Mouse (Mus musculus) kidney, embryonic 15.5 days (tissue): Measurements from ENCODE around the gene Filip1. TPM values are rescaled to one million over a fixed set of nuclear protein-coding genes. Genes with fewer than 3 reads are reported as not detected.

Experiments used
- ATAC-seq: fragments of 200-750 bp; cut with Nextera tagmentation; replicated peaks from 2 replicates; pipeline ENCODE4 v1.8.0; 2017; ENCODE audit warnings: moderate TSS enrichment; ENCODE audit not compliant: low FRiP score
- H3K27ac ChIP-seq: fragments of 300-500 bp; sonication (generic); 2 replicates; pipeline ENCODE4 v1.5.1; 2015; ENCODE audit warnings: mild to moderate bottlenecking, inconsistent platforms
- H3K27me3 ChIP-seq: fragments of 300-500 bp; sonication (generic); 2 replicates; pipeline ENCODE4 v1.6.1; 2015; ENCODE audit warnings: inconsistent platforms
- H3K36me3 ChIP-seq: fragments of 300-500 bp; sonication (generic); 2 replicates; pipeline ENCODE4 v1.6.1; 2015; ENCODE audit warnings: inconsistent platforms
- H3K4me1 ChIP-seq: fragments of 300-500 bp; sonication (generic); 2 replicates; pipeline ENCODE4 v1.6.1; 2015; ENCODE audit warnings: inconsistent platforms
- H3K4me2 ChIP-seq: fragments of 300-500 bp; sonication (generic); 2 replicates; pipeline ENCODE4 v1.6.1; 2015; ENCODE audit warnings: moderate library complexity, mild to moderate bottlenecking, inconsistent platforms
- H3K4me3 ChIP-seq: fragments of 300-500 bp; sonication (generic); replicated peaks from 2 replicates; pipeline ENCODE4 v1.5.1; 2015; ENCODE audit warnings: mild to moderate bottlenecking, inconsistent platforms
- H3K9ac ChIP-seq: fragments of 300-500 bp; sonication (generic); 2 replicates; pipeline ENCODE4 v1.6.1; 2015; ENCODE audit warnings: mild to moderate bottlenecking, inconsistent platforms
- H3K9me3 ChIP-seq: fragments of 300-500 bp; sonication (generic); replicated peaks from 2 replicates; pipeline ENCODE4 v1.6.1; 2016; ENCODE audit warnings: inconsistent platforms
- WGBS: fragments of 180-500 bp; shearing (Covaris S2); methylation state at CpG from one replicate; pipeline ENCODE4 v1.1.7; 2015; ENCODE audit warnings: mixed read lengths; 5-methylcytosine and 5-hydroxymethylcytosine counted together
- polyA plus RNA-seq: library from polyadenylated mRNA; unstranded; fragments of >200 nt; fragmentation: Nextera tagmentation; extraction: Ambion mirVana; gene quantifications from 2 replicates; pipeline ENCODE4 v1.2.1, GENCODE M21; 2015

Filip1 gene
- polyA plus RNA-seq, 1 experiment from 2014 or later, result 6.5 TPM

DNA sequence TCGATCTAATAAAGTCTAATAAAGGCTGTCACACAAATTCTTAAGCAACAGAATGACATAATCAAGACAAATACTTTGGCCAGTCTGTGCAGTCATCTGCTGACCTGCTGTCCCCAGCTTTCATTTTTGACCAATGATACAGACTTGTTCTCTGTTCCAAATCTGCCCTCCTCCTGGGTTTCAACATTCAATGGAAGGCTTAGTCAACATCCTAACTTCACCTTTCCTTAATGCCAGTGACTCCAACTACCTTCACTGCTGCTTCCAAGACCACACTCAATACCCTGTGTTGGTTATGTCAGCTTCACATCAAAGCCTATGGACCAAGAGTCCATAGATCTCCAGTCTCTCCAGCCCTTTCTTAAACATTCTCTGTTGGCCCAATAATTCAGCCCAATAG lies 120.5 kb downstream of the Filip1 start:
- no peak overlapping the region for H3K27ac ChIP-seq
- no peak overlapping the region for H3K9ac ChIP-seq
- no peak for ATAC-seq
- H3K9me3 ChIP-seq, result no peaks in the 10 kb centered on the region
- 95% methylated on average over 1 of the region's 1 CpGs for WGBS
- H3K36me3 ChIP-seq, result no peaks in the 10 kb centered on the region
- H3K27me3 ChIP-seq, result no peaks in the 10 kb centered on the region
- no peak overlapping the region for H3K4me3 ChIP-seq
- H3K4me1 ChIP-seq, result no peaks in the 10 kb centered on the region
- no peak overlapping the region for H3K4me2 ChIP-seq

DNA sequence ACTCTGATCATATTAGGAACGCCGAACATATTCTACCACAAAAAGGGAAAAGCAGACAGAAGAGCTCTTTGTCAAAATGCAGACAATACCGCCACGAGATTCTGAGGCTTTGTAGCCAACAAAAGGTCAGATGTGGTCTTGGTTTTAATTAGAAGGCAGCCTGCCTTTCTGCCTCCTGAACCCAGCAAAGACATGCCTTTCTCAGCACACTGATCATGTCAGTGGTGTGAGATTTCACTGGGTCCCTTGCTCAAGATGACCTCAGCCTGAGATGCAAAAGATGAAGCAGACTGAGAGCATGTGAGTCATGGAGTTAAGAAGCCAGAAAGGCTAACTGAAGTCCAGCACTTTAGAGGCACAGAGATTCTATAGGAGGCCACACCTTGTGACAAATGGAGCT lies 122.2 kb downstream of the Filip1 start:
- WGBS, result 52% methylated on average over 4 of the region's 4 CpGs
- no peaks in the 10 kb centered on the region for H3K36me3 ChIP-seq
- ATAC-seq, result no peak
- no peaks in the 10 kb centered on the region for H3K27me3 ChIP-seq
- H3K4me3 ChIP-seq, result no peak overlapping the region
- no peak overlapping the region for H3K4me2 ChIP-seq
- H3K9ac ChIP-seq, result no peak overlapping the region
- no peak overlapping the region for H3K27ac ChIP-seq
- H3K4me1 ChIP-seq, result no peaks in the 10 kb centered on the region
- H3K9me3 ChIP-seq, result no peaks in the 10 kb centered on the region

DNA sequence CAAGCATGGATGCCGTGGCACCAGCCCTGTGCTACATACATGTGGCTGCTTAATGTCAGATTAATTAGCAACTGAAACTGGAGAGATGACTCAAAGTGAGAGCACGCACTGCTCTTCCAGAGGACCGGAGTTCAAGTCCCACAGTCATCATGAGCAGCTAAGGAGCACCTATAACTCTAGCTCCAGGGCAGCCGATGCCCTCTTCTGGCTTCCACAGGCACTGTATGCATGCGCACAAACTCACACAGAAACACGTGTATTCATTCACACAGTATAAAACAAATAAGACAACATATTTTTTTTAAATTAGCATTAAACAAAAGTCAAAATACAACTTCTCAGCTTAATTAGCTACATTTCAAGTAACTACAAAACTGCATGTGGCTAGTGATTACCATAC lies 123.5 kb downstream of the Filip1 start:
- WGBS, result 91% methylated on average over 6 of the region's 6 CpGs
- no peaks in the 10 kb centered on the region for H3K9me3 ChIP-seq
- H3K27ac ChIP-seq, result no peak overlapping the region
- no peaks in the 10 kb centered on the region for H3K27me3 ChIP-seq
- H3K4me1 ChIP-seq, result no peaks in the 10 kb centered on the region
- no peaks in the 10 kb centered on the region for H3K36me3 ChIP-seq
- ATAC-seq, result no peak
- no peak overlapping the region for H3K4me2 ChIP-seq
- H3K4me3 ChIP-seq, result no peak overlapping the region
- no peak overlapping the region for H3K9ac ChIP-seq

- 67% methylated on average over 11 of the region's 11 CpGs for WGBS
- Histone ChIP-seq H3K4me2 (no peak overlapping the region), H3K36me3 (no peaks in the 10 kb centered on the region), H3K9ac (no peak overlapping the region), H3K4me3 (no peak overlapping the region), H3K27ac (peak overlapping the region; percentile 64), H3K4me1 (no peaks in the 10 kb centered on the region), H3K9me3 (no peaks in the 10 kb centered on the region), H3K27me3 (no peaks in the 10 kb centered on the region)
- ATAC-seq, result no peak; the same call in 1 of the 2 replicates
Observed at GRCm38 (mm10) chr9:79885244-79886210, 127.1 kb downstream of the Filip1 start.

- no peak overlapping the region for H3K9ac ChIP-seq
- no peaks in the 10 kb centered on the region for H3K4me1 ChIP-seq
- H3K4me2 ChIP-seq, result no peak overlapping the region
- no peaks in the 10 kb centered on the region for H3K27me3 ChIP-seq
- H3K36me3 ChIP-seq, result no peaks in the 10 kb centered on the region
- H3K4me3 ChIP-seq, result no peak overlapping the region
- no peak overlapping the region for H3K27ac ChIP-seq
- 88% methylated on average over 2 of the region's 2 CpGs for WGBS
- no peak for ATAC-seq
- no peaks in the 10 kb centered on the region for H3K9me3 ChIP-seq
Observed at GRCm38 (mm10) chr9:79883139-79883538, 129.5 kb downstream of the Filip1 start.

DNA sequence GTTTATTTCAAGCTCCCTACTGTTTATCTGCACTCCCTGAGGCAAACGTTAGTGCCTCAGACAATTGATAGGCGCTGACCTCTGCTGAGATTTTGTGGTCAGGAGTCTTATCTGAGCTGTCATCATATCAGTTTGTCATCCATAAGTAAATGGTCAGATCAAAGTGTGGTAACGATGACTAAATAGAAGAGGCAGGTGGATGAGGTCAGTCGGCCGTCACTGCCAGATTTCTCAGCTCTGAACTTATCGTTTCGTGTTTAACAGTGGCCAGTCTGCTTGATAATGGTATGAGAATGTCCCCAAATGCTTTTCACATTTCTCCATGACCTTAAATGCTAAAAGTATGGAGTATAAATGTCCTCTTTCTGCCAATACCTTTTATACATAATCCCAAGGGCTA lies 132.6 kb downstream of the Filip1 start:
- H3K4me1 ChIP-seq, result peaks cover 12% of the 10 kb centered on the region
- H3K4me3 ChIP-seq, result no peak overlapping the region
- no peaks in the 10 kb centered on the region for H3K9me3 ChIP-seq
- no peak overlapping the region for H3K9ac ChIP-seq
- no peak overlapping the region for H3K4me2 ChIP-seq
- no peaks in the 10 kb centered on the region for H3K36me3 ChIP-seq
- ATAC-seq, result no peak
- 65% methylated on average over 7 of the region's 7 CpGs for WGBS
- no peaks in the 10 kb centered on the region for H3K27me3 ChIP-seq
- H3K27ac ChIP-seq, result no peak overlapping the region

DNA sequence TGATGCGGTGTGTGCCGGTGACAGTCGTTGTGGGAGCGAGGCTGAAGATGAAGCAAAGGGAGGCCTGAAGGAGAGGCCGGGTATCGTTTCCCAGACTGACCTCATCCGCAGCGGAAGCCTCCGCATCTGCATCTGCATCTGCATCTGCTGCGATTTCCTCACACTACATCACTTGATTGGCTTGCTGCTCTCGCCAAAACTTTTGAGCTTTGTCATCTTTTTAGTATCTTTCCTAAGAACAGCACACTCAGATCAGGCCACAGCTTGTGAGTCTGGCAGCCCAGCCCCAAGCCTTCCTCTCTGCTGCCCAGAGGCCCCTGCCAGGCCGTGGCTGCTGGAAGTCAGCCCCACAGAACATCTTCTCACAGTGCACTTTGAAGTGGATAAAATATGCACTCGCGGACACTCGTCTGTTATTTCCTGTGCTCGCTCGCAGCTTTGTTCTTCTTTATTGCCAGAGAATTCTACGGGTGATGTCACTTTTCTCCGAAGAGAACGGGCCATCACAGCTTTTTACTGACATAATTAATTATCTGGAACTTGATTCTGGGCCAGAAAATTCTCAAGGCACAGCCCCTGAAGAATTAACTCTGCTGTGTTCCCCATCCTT lies 137.0 kb downstream of the Filip1 start:
- H3K9ac ChIP-seq, result 0 out of 2 replicates have a peak overlapping the region, but pooled peaks have one; percentile 1
- peak overlapping the region; percentile 19; the same call in 1 of the 2 replicates for H3K4me3 ChIP-seq
- H3K4me1 ChIP-seq, result peaks cover 12% of the 10 kb centered on the region
- H3K4me2 ChIP-seq, result peak overlapping the region; percentile 49
- peak; percentile 84; the same call in 1 of the 2 replicates for ATAC-seq
- H3K9me3 ChIP-seq, result no peaks in the 10 kb centered on the region
- H3K27ac ChIP-seq, result peak overlapping the region; percentile 84
- H3K27me3 ChIP-seq, result no peaks in the 10 kb centered on the region
- WGBS, result 30% methylated on average over 20 of the region's 20 CpGs
- no peaks in the 10 kb centered on the region for H3K36me3 ChIP-seq

GRCm38 (mm10) chr9:79872598-79872997 lies 140.1 kb downstream of the Filip1 start:
- no peak for ATAC-seq
- H3K4me1 ChIP-seq, result peaks cover 25% of the 10 kb centered on the region
- no peak overlapping the region for H3K4me3 ChIP-seq
- H3K4me2 ChIP-seq, result no peak overlapping the region
- 33% methylated on average over 2 of the region's 2 CpGs for WGBS
- H3K9ac ChIP-seq, result no peak overlapping the region
- H3K27me3 ChIP-seq, result no peaks in the 10 kb centered on the region
- no peaks in the 10 kb centered on the region for H3K36me3 ChIP-seq
- H3K27ac ChIP-seq, result peak overlapping the region; percentile 2; the same call in 1 of the 2 replicates
- no peaks in the 10 kb centered on the region for H3K9me3 ChIP-seq

- no peak overlapping the region for H3K4me2 ChIP-seq
- ATAC-seq, result no peak
- no peaks in the 10 kb centered on the region for H3K36me3 ChIP-seq
- no peaks in the 10 kb centered on the region for H3K9me3 ChIP-seq
- no peaks in the 10 kb centered on the region for H3K27me3 ChIP-seq
- 23% methylated on average over 5 of the region's 5 CpGs for WGBS
- peaks cover 12% of the 10 kb centered on the region for H3K4me1 ChIP-seq
- H3K27ac ChIP-seq, result no peak overlapping the region
- no peak overlapping the region for H3K9ac ChIP-seq
- H3K4me3 ChIP-seq, result no peak overlapping the region
Observed at GRCm38 (mm10) chr9:79869512-79869911, 143.1 kb downstream of the Filip1 start.

- Histone ChIP-seq H3K4me1 (peaks cover 12% of the 10 kb centered on the region), H3K27ac (no peak overlapping the region), H3K9ac (no peak overlapping the region), H3K9me3 (no peaks in the 10 kb centered on the region), H3K27me3 (no peaks in the 10 kb centered on the region), H3K36me3 (no peaks in the 10 kb centered on the region), H3K4me3 (no peak overlapping the region), H3K4me2 (no peak overlapping the region)
- ATAC-seq, result no peak
- 64% methylated on average over 7 of the region's 7 CpGs for WGBS
Observed at GRCm38 (mm10) chr9:79865998-79866397, 146.7 kb downstream of the Filip1 start.

GRCm38 (mm10) chr9:79862544-79862943 lies 150.1 kb downstream of the Filip1 start:
- no peak for ATAC-seq
- no peak overlapping the region for H3K27ac ChIP-seq
- no peaks in the 10 kb centered on the region for H3K36me3 ChIP-seq
- no peak overlapping the region for H3K4me2 ChIP-seq
- no peaks in the 10 kb centered on the region for H3K4me1 ChIP-seq
- H3K27me3 ChIP-seq, result no peaks in the 10 kb centered on the region
- 74% methylated on average over 6 of the region's 6 CpGs for WGBS
- no peaks in the 10 kb centered on the region for H3K9me3 ChIP-seq
- no peak overlapping the region for H3K4me3 ChIP-seq
- H3K9ac ChIP-seq, result no peak overlapping the region

- Histone ChIP-seq H3K4me3 (no peak overlapping the region), H3K27ac (no peak overlapping the region), H3K4me1 (no peaks in the 10 kb centered on the region), H3K4me2 (no peak overlapping the region), H3K9me3 (no peaks in the 10 kb centered on the region), H3K36me3 (no peaks in the 10 kb centered on the region), H3K9ac (no peak overlapping the region), H3K27me3 (no peaks in the 10 kb centered on the region)
- no peak for ATAC-seq
Observed at GRCm38 (mm10) chr9:79847099-79847498, 165.6 kb downstream of the Filip1 start.
